Mouse (Mus musculus): ENCODE data around the gene Ptk7.

Gene Ptk7

GRCm38 (mm10) chr17:46609721-46610514 is 19.4 kb downstream of the Ptk7 start:
- DNase-seq (ENCODE audit: low read depth, low spot score), result no peak

GRCm38 (mm10) chr17:46605987-46606386 is 23.3 kb downstream of the Ptk7 start:
- DNase-seq (ENCODE audit: low read depth, low spot score), result no peak

- DNase-seq (ENCODE audit: low read depth, low spot score), result no peak
Observed at GRCm38 (mm10) chr17:46605126-46605525, 24.2 kb downstream of the Ptk7 start.

- no peak for DNase-seq (ENCODE audit: low read depth, low spot score)
Observed at GRCm38 (mm10) chr17:46603229-46603628, 26.1 kb downstream of the Ptk7 start.

GRCm38 (mm10) chr17:46602212-46602611 is 27.1 kb downstream of the Ptk7 start:
- DNase-seq (ENCODE audit: low read depth, low spot score), result no peak

GRCm38 (mm10) chr17:46600569-46600968 is 28.7 kb downstream of the Ptk7 start:
- DNase-seq (ENCODE audit: low read depth, low spot score), result no peak

- DNase-seq (ENCODE audit: low read depth, low spot score), result no peak
Observed at GRCm38 (mm10) chr17:46598963-46599362, 30.3 kb downstream of the Ptk7 start.

GRCm38 (mm10) chr17:46597956-46598355 is 31.3 kb downstream of the Ptk7 start:
- no peak for DNase-seq (ENCODE audit: low read depth, low spot score)

- DNase-seq (ENCODE audit: low read depth, low spot score), result no peak
Observed at GRCm38 (mm10) chr17:46595336-46595735, 34.0 kb downstream of the Ptk7 start.

GRCm38 (mm10) chr17:46594606-46595005 is 34.7 kb downstream of the Ptk7 start:
- no peak for DNase-seq (ENCODE audit: low read depth, low spot score)

GRCm38 (mm10) chr17:46593124-46593523 is 36.2 kb downstream of the Ptk7 start:
- no peak for DNase-seq (ENCODE audit: low read depth, low spot score)

GRCm38 (mm10) chr17:46591406-46591805 is 37.9 kb downstream of the Ptk7 start:
- DNase-seq (ENCODE audit: low read depth, low spot score), result no peak

- no peak for DNase-seq (ENCODE audit: low read depth, low spot score)
Observed at GRCm38 (mm10) chr17:46590439-46590838, 38.9 kb downstream of the Ptk7 start.

- DNase-seq (ENCODE audit: low read depth, low spot score), result no peak
Observed at GRCm38 (mm10) chr17:46589635-46590314, 39.5 kb downstream of the Ptk7 start.

GRCm38 (mm10) chr17:46588913-46589312 is 40.4 kb downstream of the Ptk7 start:
- DNase-seq (ENCODE audit: low read depth, low spot score), result no peak

- DNase-seq (ENCODE audit: low read depth, low spot score), result no peak
Observed at GRCm38 (mm10) chr17:46588173-46588572, 41.1 kb downstream of the Ptk7 start.

GRCm38 (mm10) chr17:46586327-46586726 is 43.0 kb downstream of the Ptk7 start:
- no peak for DNase-seq (ENCODE audit: low read depth, low spot score)

- no peak for DNase-seq (ENCODE audit: low read depth, low spot score)
Observed at GRCm38 (mm10) chr17:46578650-46579049, 50.7 kb downstream of the Ptk7 start.

- no peak for DNase-seq (ENCODE audit: low read depth, low spot score)
Observed at GRCm38 (mm10) chr17:46576070-46576469, 53.2 kb downstream of the Ptk7 start.

- DNase-seq (ENCODE audit: low read depth, low spot score), result no peak
Observed at GRCm38 (mm10) chr17:46574535-46574934, 54.8 kb downstream of the Ptk7 start.

- no peak for DNase-seq (ENCODE audit: low read depth, low spot score)
Observed at GRCm38 (mm10) chr17:46571005-46571404, 58.3 kb downstream of the Ptk7 start.

GRCm38 (mm10) chr17:46559146-46559545 is 70.2 kb downstream of the Ptk7 start:
- no peak for DNase-seq (ENCODE audit: low read depth, low spot score)

- no peak for DNase-seq (ENCODE audit: low read depth, low spot score)
Observed at GRCm38 (mm10) chr17:46558151-46558550, 71.2 kb downstream of the Ptk7 start.
